Mouse (Mus musculus) cerebellum, adult 2 months (tissue): ENCODE results near the gene Troap.
"Not testable (repeated sequence)": the region's sequence is repeated elsewhere in the genome, so short reads cannot be mapped to it uniquely, and the experiment has no call there.

Experiments used
- CTCF ChIP-seq: fragments of 200-500 bp; IDR thresholded peaks from 2 replicates; pipeline ENCODE4 v1.5.1; 2011; ENCODE audit warnings: low read depth, mild to moderate bottlenecking, control low read depth, low read length, moderate library complexity, borderline replicate concordance; ENCODE audit not compliant: insufficient read depth
- POLR2A ChIP-seq: fragments of 200-500 bp; IDR thresholded peaks from 2 replicates; pipeline ENCODE4 v1.6.1; 2011; ENCODE audit warnings: low read length, control low read depth, borderline replicate concordance; ENCODE audit not compliant: insufficient read depth

DNA sequence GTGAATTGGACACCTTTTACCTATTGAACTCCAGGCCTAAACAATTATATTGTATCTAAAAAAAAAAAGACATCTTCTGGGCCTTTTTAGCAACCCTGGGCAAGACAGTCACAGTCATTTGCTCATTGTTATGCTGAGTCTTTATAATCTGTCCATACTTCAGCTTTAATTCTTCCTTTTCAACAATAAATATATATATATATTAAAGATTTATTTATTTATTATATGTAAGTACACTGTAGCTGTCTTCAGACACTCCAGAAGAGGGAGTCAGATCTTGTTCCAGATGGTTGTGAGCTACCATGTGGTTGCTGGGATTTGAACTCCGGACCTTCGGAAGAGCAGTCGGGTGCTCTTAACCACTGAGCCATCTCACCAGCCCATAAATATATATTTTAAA lies 1.6 kb downstream of the Troap start:
- not testable (repeated sequence) for TF ChIP-seq CTCF, POLR2A
